Mouse (Mus musculus) spleen, postnatal 36 days (tissue): ENCODE measurements around the gene Blmh.

ENCODE experiments used
- DNase-seq, 2 experiments: peaks; one replicate each; pipeline ENCODE4 v3.0.0; 2022; ENCODE audit warnings: low spot score in 2 of 2, mixed read lengths in 1 of 2

Blmh gene

DNA sequence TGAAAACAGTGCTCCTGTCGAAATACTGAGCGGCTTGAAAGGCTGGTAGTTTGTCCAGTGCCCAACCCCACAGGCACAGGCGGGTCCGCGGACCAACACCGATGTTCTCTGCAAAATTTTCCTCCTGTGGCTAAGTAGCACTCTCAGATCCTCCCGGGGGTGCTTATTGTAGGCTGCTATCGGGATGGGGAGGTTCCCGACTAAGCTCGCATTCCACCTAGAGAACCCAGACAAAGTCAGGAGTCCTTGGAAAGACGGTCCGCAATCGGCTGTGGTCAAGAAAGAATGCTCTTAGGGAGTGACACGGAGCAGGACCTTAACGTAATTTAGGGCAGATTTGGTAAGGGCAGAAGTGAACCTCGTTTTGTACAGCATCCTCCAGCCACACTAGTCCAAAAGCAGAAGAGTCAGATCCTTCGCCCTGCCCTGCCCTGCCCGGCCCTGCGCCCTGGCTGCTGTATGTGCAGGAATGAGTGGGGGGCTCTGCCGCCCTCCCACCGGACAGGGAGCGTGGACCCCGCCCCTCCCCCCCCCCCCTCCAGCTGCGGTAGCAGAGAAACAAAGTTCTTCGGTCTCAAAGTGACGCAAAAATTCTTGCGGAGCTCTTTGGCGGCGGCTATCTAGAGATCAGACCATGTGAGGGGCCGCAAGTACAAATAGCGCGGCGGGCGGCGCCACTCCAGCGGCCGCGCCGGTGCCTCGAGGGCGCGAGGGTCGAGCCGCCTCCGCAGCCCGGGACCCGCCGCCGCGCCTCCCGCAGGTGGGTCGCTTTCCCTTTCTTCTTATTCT, 73.5 kb downstream of the Blmh start, which contains the start of gene Slc6a4:
Gene Slc6a4, plus strand, starts transcription at position 688 of the 789 bp plus-strand sequence.
- no peak for DNase-seq

DNA sequence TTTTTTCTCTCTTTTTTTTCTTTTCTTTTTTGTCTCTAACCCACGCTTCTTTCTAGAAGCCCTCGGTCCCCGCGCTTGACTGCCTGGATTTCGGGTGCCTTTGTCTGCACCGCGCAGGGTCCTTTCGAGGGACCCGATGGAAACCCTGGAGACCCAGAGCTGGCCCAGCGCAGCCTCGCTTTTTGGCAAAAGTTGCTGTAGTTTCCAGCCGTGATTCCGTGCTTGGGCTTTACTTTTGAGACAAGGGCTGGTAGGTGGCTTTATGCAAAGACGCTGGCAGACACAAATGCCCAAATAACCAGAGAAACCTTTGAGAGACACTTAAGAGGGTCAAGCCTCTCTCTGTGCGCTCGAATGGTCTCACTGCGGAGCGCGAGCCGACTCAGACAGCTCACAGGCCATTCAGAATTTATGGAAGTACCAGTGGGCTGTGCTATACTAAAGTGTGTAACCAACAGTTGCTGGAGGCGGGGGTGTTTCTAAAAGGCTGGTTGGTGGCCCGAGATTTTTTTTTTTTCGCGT, 74.2 kb downstream of the Blmh start:
- DNase-seq = no peak

DNA sequence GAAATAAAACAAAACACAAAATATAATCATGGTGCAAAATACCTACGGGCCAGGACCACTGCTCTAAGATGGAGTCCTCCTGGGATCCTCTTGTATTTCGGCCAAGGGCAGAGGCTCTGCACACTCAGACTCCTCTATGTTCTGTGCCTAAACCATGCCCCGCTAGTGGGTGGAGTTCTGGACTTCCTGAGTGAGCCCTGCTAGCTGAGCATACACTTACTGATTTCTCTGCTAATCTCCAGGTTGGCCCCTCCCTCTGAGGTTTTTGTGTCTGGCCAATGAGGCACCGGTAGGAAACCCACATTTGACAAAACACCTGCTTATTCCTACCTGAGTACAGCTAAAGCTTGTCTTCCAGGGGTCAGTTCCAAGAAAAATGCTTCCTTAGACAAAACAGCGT, 76.1 kb downstream of the Blmh start:
- DNase-seq = no peak

GRCm38 (mm10) chr11:77002361-77002760, 77.8 kb downstream of the Blmh start:
- no peak for DNase-seq

GRCm38 (mm10) chr11:77005881-77006280, 81.3 kb downstream of the Blmh start:
- DNase-seq = no peak

GRCm38 (mm10) chr11:77006616-77007015, 82.0 kb downstream of the Blmh start:
- no peak for DNase-seq

GRCm38 (mm10) chr11:77009069-77010025, 84.7 kb downstream of the Blmh start:
- no peak for DNase-seq

- DNase-seq = no peak
Observed at GRCm38 (mm10) chr11:77010762-77011475, 86.3 kb downstream of the Blmh start.

GRCm38 (mm10) chr11:77018046-77018445, 93.4 kb downstream of the Blmh start:
- DNase-seq = no peak

DNA sequence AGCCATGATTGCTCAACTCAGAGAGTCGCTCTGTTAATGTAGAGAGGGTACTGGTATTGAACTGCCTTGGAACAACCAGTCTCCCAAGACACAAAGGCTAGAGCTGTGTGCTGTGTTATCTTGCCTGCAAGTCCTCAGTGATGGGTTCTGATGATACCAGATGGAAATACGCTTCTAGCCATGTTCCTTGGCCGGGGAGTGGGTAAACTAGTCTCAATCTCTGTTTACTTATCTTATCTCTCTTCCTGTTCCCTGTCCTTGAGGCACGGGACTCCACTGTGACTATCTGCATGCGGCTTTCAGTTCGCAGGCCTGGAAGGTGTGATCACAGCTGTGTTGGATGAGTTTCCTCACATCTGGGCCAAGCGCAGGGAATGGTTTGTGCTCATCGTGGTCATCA, 94.9 kb downstream of the Blmh start:
- DNase-seq = no peak

DNA sequence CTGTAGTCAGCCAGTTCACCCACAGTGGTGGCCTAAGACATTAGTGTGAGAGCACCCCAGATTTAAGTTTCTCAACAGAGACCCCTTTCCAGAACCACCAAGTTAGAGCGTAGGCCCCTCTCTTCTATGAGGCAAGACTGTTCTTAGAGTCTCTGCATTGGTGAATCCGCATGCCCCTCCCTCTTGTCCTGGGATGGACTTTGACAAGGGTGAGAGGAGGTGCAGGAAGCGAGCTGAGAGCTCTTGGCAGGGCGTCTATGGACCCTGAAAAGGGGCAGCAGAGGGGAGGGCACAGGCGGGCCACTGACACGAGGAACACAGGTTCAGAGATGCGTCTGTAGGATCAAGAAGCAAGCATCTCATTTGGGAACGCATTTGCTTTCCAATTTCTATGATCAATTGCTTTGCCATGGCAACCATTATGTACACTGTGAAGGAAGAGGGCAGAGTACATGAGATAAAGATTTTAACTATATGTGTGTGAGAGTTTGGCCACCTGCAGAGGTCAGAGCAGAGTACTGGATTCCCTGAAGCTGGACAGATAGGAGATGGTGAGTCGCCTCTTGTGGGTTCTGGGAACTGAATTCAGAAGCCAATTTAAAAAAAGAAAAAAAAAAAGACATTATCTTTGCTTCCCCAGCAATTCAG, 97.3 kb downstream of the Blmh start:
- DNase-seq = no peak

DNA sequence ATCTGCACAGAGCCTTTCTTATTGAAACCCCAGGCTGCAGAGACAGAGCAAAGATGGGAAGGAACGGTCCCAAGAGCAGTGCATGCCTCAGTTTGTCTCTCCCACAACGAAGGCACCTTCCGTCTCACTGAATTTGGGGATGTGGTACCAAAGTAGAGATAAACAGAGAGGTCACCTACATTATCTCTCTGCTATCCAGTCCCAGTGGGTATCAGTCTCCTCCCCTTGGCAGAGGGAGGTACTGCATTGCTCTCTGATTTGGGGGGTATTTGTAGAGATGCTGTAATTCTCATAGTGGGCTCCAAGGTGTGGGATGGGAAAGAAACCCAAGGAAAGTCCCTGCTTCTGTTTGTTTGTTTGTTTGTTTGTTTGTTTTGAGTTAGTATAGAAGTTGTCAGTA, 102.0 kb downstream of the Blmh start:
- DNase-seq = no peak

DNA sequence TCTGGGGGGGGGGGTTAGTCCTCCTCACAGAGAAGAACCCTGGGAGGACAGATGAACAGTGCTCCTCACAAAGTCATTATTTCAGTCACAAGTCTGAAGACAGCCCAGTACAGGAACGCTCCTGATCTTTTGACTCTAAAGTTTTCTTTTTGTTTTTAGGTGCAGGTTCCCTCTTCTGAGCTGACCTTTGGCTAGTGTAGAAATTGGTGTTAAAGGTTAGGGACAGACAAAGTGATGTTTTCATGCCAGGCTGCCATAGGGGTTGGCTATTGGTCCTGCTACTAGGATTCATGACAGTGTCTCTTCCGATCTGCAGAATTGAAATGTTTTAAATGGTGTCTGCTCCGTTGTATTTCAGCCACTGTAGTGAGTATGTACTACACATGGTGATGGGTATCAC, 103.5 kb downstream of the Blmh start:
- no peak for DNase-seq

GRCm38 (mm10) chr11:77031151-77031934, 106.7 kb downstream of the Blmh start:
- no peak for DNase-seq
